Mouse (Mus musculus) limb, embryonic 14.5 days (tissue): ENCODE data around the gene Gm45713. TPM values are rescaled to one million over a fixed set of nuclear protein-coding genes. Genes with fewer than 3 reads are reported as not detected.

Experiments used
- ATAC-seq: fragments of 200-750 bp; cut with Nextera tagmentation; 2 replicates; pipeline ENCODE4 v1.8.0; 2017; ENCODE audit warnings: low read depth, moderate number of reproducible peaks, moderate TSS enrichment; ENCODE audit not compliant: low FRiP score
- DNase-seq: peaks from one replicate; pipeline ENCODE4 v3.0.0-alpha.2; 2015; ENCODE audit warnings: low spot score
- H3K27ac ChIP-seq: fragments of 300-500 bp; sonication (generic); replicated peaks from 2 replicates; pipeline ENCODE4 v1.5.1; 2014; ENCODE audit warnings: low read depth, mild to moderate bottlenecking, low read length, moderate library complexity, mixed read lengths
- H3K27me3 ChIP-seq: fragments of 300-500 bp; sonication (generic); 2 replicates; pipeline ENCODE4 v1.6.1; 2014; ENCODE audit warnings: low read length, mixed read lengths; ENCODE audit not compliant: control insufficient read depth, insufficient read depth
- H3K36me3 ChIP-seq: fragments of 300-500 bp; sonication (generic); 2 replicates; pipeline ENCODE4 v1.6.1; 2014; ENCODE audit warnings: mild to moderate bottlenecking, low read length, moderate library complexity, mixed read lengths; ENCODE audit not compliant: control insufficient read depth, insufficient read depth
- H3K4me1 ChIP-seq: fragments of 300-500 bp; sonication (generic); 2 replicates; pipeline ENCODE4 v1.6.1; 2014; ENCODE audit warnings: antibody characterized with exemption, low read length, mixed read lengths; ENCODE audit not compliant: control insufficient read depth, insufficient read depth
- H3K4me2 ChIP-seq: fragments of 300-500 bp; sonication (generic); replicated peaks from 2 replicates; pipeline ENCODE4 v1.6.1; 2014; ENCODE audit warnings: low read depth, mild to moderate bottlenecking, low read length, moderate library complexity; ENCODE audit not compliant: severe bottlenecking
- H3K4me3 ChIP-seq: fragments of 300-500 bp; sonication (generic); replicated peaks from 2 replicates; pipeline ENCODE4 v1.5.1; 2014; ENCODE audit warnings: low read length
- H3K9ac ChIP-seq: fragments of 300-500 bp; sonication (generic); 2 replicates; pipeline ENCODE4 v1.6.1; 2014; ENCODE audit warnings: mild to moderate bottlenecking, low read depth, low read length, moderate library complexity; ENCODE audit not compliant: severe bottlenecking
- H3K9me3 ChIP-seq: fragments of 300-500 bp; sonication (generic); 2 replicates; pipeline ENCODE4 v1.6.1; 2016; ENCODE audit warnings: low read length; ENCODE audit not compliant: control insufficient read depth
- POLR2A ChIP-seq: fragments of 200-500 bp; IDR thresholded peaks from 2 replicates; pipeline ENCODE4 v1.8.0; 2012; ENCODE audit warnings: inconsistent platforms, mild to moderate bottlenecking, moderate library complexity, borderline replicate concordance; ENCODE audit not compliant: insufficient read depth, insufficient read length; ENCODE audit errors: extremely low read depth
- WGBS: fragments of 180-500 bp; shearing (Covaris S2); extraction: QIAGEN DNeasy Blood & Tissue Kit; methylation state at CpG from one replicate; pipeline ENCODE4 v1.1.7; 2014; 5-methylcytosine and 5-hydroxymethylcytosine counted together
- polyA plus RNA-seq, 2 experiments: library from polyadenylated mRNA; depleted of rRNA in 1 of 2; stranded (reverse) in 1 of 2; unstranded in 1 of 2; fragments of >200 nt; fragmentation: Nextera tagmentation in 1 of 2; extraction: Ambion mirVana in 1 of 2; gene quantifications; 2 replicates each; pipeline versions ENCODE4 v1.2.1 to v1.2.3; 2012 to 2014

The Gm45713 gene
- polyA plus RNA-seq, 2 experiments: 0.31 to 1.4 TPM

DNA sequence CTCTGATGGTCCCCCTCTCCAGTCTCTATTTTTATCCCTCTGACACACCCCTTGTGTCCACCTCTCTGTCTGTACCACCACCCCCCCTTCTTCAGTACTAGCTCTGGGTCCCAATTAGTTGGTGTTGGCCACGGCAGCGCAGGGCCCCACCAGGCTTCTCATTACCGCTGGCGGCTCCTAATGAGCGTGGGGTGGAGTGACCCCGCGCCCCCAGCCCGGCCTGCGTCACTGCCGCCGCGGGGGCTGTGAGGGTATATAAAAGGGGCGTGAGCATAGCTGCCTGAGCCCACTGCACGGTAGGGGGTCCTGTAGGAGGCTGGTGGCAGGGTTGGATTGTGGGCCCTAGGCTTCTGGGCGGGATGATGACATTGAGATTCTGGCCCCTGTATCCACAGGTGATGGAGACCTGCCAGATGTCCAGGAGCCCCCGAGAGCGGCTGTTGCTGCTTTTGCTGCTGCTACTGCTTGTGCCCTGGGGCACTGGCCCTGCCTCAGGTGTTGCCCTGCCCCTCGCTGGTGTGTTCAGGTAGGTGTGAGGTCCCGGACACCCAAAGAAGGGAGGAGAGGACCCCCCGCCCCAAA lies 45.0 kb upstream of the Gm45713 start, which contains the start of gene Pth2:
Pth2 (plus strand) TSS at position 100 of the 582 bp plus-strand sequence.
- no peak within 1 kb of the TSS for H3K4me3 ChIP-seq
- no peak within 1 kb of the TSS for H3K27ac ChIP-seq
- peaks cover 80% of the 10 kb centered on the region for H3K27me3 ChIP-seq
- H3K4me2 ChIP-seq: 0 out of 2 replicates have a peak within 1 kb of the TSS, but pooled peaks have one; percentile 3
- no peaks in the 10 kb centered on the region for H3K9me3 ChIP-seq
- H3K9ac ChIP-seq: no peak within 1 kb of the TSS
- ATAC-seq (no peak), DNase-seq (no peak)
- TF ChIP-seq POLR2A: no peak
- no peaks in the 10 kb centered on the region for H3K4me1 ChIP-seq
- WGBS: 10% methylated on average over 18 of the region's 20 CpGs
- no peaks in the 10 kb centered on the region for H3K36me3 ChIP-seq

DNA sequence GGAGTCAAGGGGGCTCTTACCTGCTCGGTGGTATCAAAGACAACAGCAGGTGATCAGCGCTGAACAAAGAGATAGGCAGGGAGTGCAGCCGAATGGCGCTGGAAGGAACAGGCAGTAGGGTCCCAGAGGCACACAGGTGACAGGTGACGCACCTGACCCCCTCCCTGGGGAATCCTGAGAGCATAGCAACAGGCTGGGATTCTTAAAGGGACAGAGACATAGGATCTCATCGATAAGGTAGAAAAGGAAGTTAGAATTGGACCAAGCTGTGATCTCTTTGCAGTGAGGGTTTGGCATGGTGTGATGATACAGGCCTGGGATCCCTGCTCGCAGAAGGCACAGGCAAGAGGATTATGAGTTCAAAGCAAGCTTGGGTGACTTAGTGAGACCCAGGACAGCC lies 43.4 kb upstream of the Gm45713 start, which contains the start of gene Gfy:
Gfy (minus strand) TSS at position 101 of the 400 bp plus-strand sequence.
- no peak for ATAC-seq
- no peak for DNase-seq
- Histone ChIP-seq H3K9me3 (no peaks in the 10 kb centered on the region), H3K27me3 (peaks cover 95% of the 10 kb centered on the region), H3K9ac (no peak within 1 kb of the TSS), H3K4me3 (no peak within 1 kb of the TSS), H3K4me1 (no peaks in the 10 kb centered on the region), H3K4me2 (no peak within 1 kb of the TSS), H3K27ac (no peak within 1 kb of the TSS), H3K36me3 (no peaks in the 10 kb centered on the region)
- WGBS: 24% methylated on average over 7 of the region's 7 CpGs
- no peak for TF ChIP-seq POLR2A

DNA sequence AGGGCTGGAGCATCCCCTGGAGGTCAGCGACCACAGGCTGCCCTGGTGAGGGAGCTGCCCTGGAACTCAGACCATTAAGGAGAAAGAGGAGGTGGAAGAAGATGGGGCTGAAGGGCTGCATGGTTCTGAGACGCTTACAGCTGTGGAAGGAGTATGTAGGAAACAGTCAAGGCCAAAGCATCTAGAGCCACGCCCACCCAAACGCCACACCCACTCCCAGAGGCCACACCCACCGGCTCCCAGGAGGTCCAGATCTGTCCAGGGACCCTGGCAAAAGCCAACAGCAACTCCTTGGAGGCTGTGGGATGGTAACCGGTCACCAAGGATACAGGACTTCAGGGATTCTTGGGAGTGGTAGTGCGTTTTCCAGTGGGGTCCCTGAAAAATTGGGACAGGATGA lies 42.5 kb upstream of the Gm45713 start:
- no peak for TF ChIP-seq POLR2A

DNA sequence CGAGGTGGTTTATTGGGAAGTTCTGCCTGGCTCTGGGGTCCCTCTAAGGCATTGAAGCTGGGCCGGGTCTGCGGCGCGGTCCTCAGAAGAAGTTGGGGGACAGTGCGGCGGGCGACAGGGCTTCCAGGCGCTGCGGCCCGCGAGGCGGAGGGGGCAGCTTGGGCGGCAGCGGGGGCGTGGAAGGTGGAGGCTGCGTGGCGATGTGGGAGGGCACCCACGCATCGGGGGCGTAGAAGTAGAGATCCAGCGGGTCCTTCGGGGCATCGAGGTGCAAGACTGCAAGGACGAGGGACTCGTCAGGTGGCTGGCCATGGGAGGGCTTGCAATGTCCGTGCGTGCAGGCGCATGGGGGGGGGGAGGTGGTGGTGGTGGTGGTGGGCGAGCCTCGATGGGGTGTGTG lies 40.3 kb upstream of the Gm45713 start:
- Histone ChIP-seq H3K4me3 (peak overlapping the region; percentile 22), H3K4me2 (peak overlapping the region; percentile 35), H3K27me3 (peaks cover 74% of the 10 kb centered on the region), H3K9ac (0 out of 2 replicates have a peak overlapping the region, but pooled peaks have one; percentile 7), H3K36me3 (no peaks in the 10 kb centered on the region), H3K27ac (no peak overlapping the region), H3K4me1 (no peaks in the 10 kb centered on the region), H3K9me3 (no peaks in the 10 kb centered on the region)
- 4% methylated on average over 28 of the region's 31 CpGs for WGBS
- TF ChIP-seq POLR2A: no peak
- ATAC-seq (no peak), DNase-seq (no peak)

More for the DNA sequence above, 42.5 kb upstream of the Gm45713 start:
- Histone ChIP-seq H3K27me3 (peaks cover 96% of the 10 kb centered on the region), H3K36me3 (no peaks in the 10 kb centered on the region), H3K9ac (no peak overlapping the region), H3K27ac (no peak overlapping the region), H3K4me1 (no peaks in the 10 kb centered on the region), H3K9me3 (no peaks in the 10 kb centered on the region), H3K4me3 (no peak overlapping the region), H3K4me2 (no peak overlapping the region)
- 23% methylated on average over 7 of the region's 7 CpGs for WGBS
- no peak for ATAC-seq
- DNase-seq: no peak

DNA sequence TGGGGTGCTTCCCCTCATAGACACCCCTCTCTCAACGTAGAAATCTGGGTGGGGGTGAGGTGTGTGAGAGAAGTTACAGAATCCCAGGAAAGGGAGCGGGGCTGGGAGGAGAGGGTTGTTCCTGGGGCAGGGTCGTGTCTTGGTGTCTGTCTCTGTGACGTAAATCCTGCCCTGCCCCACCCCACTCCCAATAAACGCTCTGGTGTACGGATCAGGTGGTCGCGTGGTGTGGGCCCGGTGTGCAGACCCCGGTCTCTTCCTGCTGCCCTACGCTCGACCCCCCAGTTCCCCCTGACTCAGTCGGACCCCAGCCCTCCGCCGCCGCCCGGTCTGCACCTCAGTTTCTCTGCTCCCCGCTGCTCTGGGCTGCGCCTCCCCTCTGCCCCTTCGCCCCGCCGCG lies 39.9 kb upstream of the Gm45713 start:
- Histone ChIP-seq H3K36me3 (no peaks in the 10 kb centered on the region), H3K4me2 (peak overlapping the region; percentile 35), H3K9ac (peak overlapping the region; percentile 7; the same call in 1 of the 2 replicates), H3K4me1 (no peaks in the 10 kb centered on the region), H3K4me3 (peak overlapping the region; percentile 22), H3K27me3 (peaks cover 70% of the 10 kb centered on the region), H3K9me3 (no peaks in the 10 kb centered on the region), H3K27ac (no peak overlapping the region)
- 1% methylated on average over 22 of the region's 23 CpGs for WGBS
- TF ChIP-seq POLR2A: no peak
- ATAC-seq (no peak), DNase-seq (no peak)
